Mouse (Mus musculus) spleen, adult 2 months (tissue): ENCODE measurements at regions not wholly inside any gene's neighbourhood (a gene's known extent, or its start where the extent isn't known, plus 50 kb on each side); places are given as distances from the start of the nearest gene placed in this dataset.

ENCODE experiments used
- CTCF ChIP-seq: fragments of 200-500 bp; IDR thresholded peaks from 2 replicates; pipeline ENCODE4 v1.5.1; 2011; ENCODE audit warnings: mild to moderate bottlenecking, inconsistent platforms; ENCODE audit not compliant: insufficient read depth, insufficient read length, insufficient replicate concordance; ENCODE audit errors: extremely low read depth
- POLR2A ChIP-seq: fragments of 200-500 bp; IDR thresholded peaks from 2 replicates; pipeline ENCODE4 v1.6.1; 2011; ENCODE audit warnings: low read depth, low read length, inconsistent platforms

DNA sequence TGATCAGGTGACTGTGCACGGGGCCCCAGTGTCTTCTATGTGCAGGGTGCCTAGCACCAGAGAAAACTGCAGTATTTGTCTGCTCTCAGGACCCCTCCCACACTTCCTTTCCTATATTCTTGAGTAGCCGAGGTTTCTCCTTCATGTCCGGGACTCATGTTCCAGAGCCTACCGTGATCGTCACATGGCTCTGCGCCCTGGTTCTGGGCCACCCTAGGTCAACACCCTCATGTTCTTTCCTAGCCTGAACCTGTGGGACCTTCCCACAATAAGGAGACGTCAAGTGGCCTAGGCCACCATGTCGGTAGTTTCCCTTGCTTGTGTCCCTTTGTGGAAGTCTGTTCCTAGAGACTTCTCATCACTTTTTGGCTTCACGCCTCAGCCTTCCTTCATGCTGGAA is 88.4 kb upstream of the Mvb12b start:
- TF ChIP-seq CTCF (no peak), POLR2A (no peak)
